ENCODE assay signal across 8 mouse cellular contexts in genomic region chr7:127471646-127472010, GRCm38 (mm10). TPM values are rescaled to one million over a fixed set of nuclear protein-coding genes. Genes with fewer than 3 reads are reported as not detected.
DNase-seq lines count a peak whose midpoint lies in the region; ATAC-seq and TF ChIP-seq lines count a peak whose summit lies in the region.

No protein-coding gene starts in this region.

- H3K4me1 ChIP-seq in heart, embryonic 11.5 days (ENCODE audit: control insufficient read depth, insufficient read depth, low read length), result peaks cover 5% of the 10 kb centered on the region
- peaks cover 3% of the 10 kb centered on the region; the same call in 1 of the 2 replicates for H3K4me1 ChIP-seq in brown adipose tissue, adult 24 weeks (ENCODE audit: control insufficient read depth, insufficient read depth, insufficient read length, low read length)
- peaks cover 13% of the 10 kb centered on the region for H3K4me1 ChIP-seq in heart, postnatal 0 days (ENCODE audit: control insufficient read depth, insufficient read depth)
- H3K4me1 ChIP-seq in liver, embryonic 16.5 days (ENCODE audit: control insufficient read depth, low read depth, low read length), result peaks cover 18% of the 10 kb centered on the region
- peaks cover 7% of the 10 kb centered on the region; the same call in 1 of the 2 replicates for H3K4me1 ChIP-seq in spleen, adult 2 months (ENCODE audit: control insufficient read depth, insufficient read depth, insufficient read length)

- H3K36me3 ChIP-seq in heart, embryonic 11.5 days (ENCODE audit: control insufficient read depth, insufficient read depth, low read length), result peaks cover 31% of the 10 kb centered on the region
- H3K36me3 ChIP-seq in heart, postnatal 0 days (replicated peaks; ENCODE audit: control insufficient read depth, insufficient read depth, low read length), result peaks cover 42% of the 10 kb centered on the region
- H3K36me3 ChIP-seq in liver, embryonic 16.5 days (ENCODE audit: control insufficient read depth, insufficient read depth), result peaks cover 41% of the 10 kb centered on the region
- peaks cover 32% of the 10 kb centered on the region for H3K36me3 ChIP-seq in spleen, adult 2 months (ENCODE audit: control insufficient read depth, insufficient read depth, low read length)

- no peak for DNase-seq in heart, postnatal 10 days
- DNase-seq in CD4-positive helper T cell, adult 2 months (ENCODE audit: low read depth, low spot score), result peak; percentile 58
- DNase-seq in heart, postnatal 0 days (ENCODE audit: low spot score), result peak; percentile 15
- peak in 1 of 2 experiments; percentile 51 for DNase-seq in spleen, adult 2 months (ENCODE audit: low read depth in 1 of 2, low spot score in 2 of 2)
- no peak for DNase-seq in adipocyte (ENCODE audit: low spot score)

- peak; percentile 22 for ATAC-seq in heart, embryonic 11.5 days (replicated peaks; ENCODE audit: insufficient number of reproducible peaks, low FRiP score, low TSS enrichment)
- peak; percentile 36 for ATAC-seq in heart, postnatal 0 days (ENCODE audit: insufficient read depth, low read depth)
- peak; percentile 22 for ATAC-seq in liver, embryonic 16.5 days (ENCODE audit: low read depth)

- peak overlapping the region; percentile 88 for H3K4me3 ChIP-seq in heart, embryonic 11.5 days (ENCODE audit: low read depth, low read length)
- H3K4me3 ChIP-seq in brown adipose tissue, adult 24 weeks (ENCODE audit: insufficient read depth, low read depth, low read length), result peak overlapping the region; percentile 88
- H3K4me3 ChIP-seq in heart, postnatal 0 days (ENCODE audit: low read depth, low read length), result peak overlapping the region; percentile 68
- H3K4me3 ChIP-seq in liver, embryonic 16.5 days (ENCODE audit: low read depth, low read length), result peak overlapping the region; percentile 88
- H3K4me3 ChIP-seq in spleen, adult 2 months (ENCODE audit: extremely low read depth, insufficient read depth, insufficient read length), result peak overlapping the region; percentile 88

- intact Hi-C loops in heart, postnatal 10 days (cut with DNase I), result loop anchor here (2.0 to 5.0 kb wide), 2 partner anchors 23 to 64 kb away; partner anchors contain the start of genes Zfp689 and Zfp764

- under 1% methylated on average over 24 of the region's 25 CpGs for WGBS in heart, embryonic 11.5 days (ENCODE audit: insufficient replicate concordance)
- 1% methylated on average over 19 of the region's 25 CpGs for WGBS in heart, postnatal 0 days
- under 1% methylated on average over 24 of the region's 25 CpGs for WGBS in liver, embryonic 16.5 days (ENCODE audit: insufficient replicate concordance)
- under 1% methylated on average over 24 of the region's 25 CpGs for WGBS in spleen, adult 2 months

- TF ChIP-seq POLR2A in spleen, adult 2 months (IDR thresholded peaks at IDR 0.05; ENCODE audit: low read depth, low read length), result no peak

- TF ChIP-seq CTCF in heart, postnatal 0 days (IDR thresholded peaks at IDR 0.05; ENCODE audit: low read depth), result no peak
- TF ChIP-seq CTCF in spleen, adult 2 months (IDR thresholded peaks at IDR 0.05; ENCODE audit: extremely low read depth, insufficient read depth, insufficient read length, insufficient replicate concordance), result no peak

- H3K27ac ChIP-seq in heart, embryonic 11.5 days (ENCODE audit: low read depth, low read length), result peak overlapping the region; percentile 97
- peak overlapping the region; percentile 90 for H3K27ac ChIP-seq in brown adipose tissue, adult 24 weeks (replicated peaks; ENCODE audit: low read depth, low read length)
- H3K27ac ChIP-seq in heart, postnatal 0 days (ENCODE audit: low read depth), result peak overlapping the region; percentile 95
- peak overlapping the region; percentile 97 for H3K27ac ChIP-seq in liver, embryonic 16.5 days (ENCODE audit: low read length)
- peak overlapping the region; percentile 90 for H3K27ac ChIP-seq in spleen, adult 2 months (ENCODE audit: insufficient read depth, low read length)

- no peaks in the 10 kb centered on the region for H3K9me3 ChIP-seq in heart, embryonic 11.5 days (replicated peaks; ENCODE audit: control insufficient read depth, low read length)
- H3K9me3 ChIP-seq in heart, postnatal 0 days (replicated peaks; ENCODE audit: control insufficient read depth, low read length), result no peaks in the 10 kb centered on the region
- H3K9me3 ChIP-seq in liver, embryonic 16.5 days (replicated peaks; ENCODE audit: control insufficient read depth, low read length), result no peaks in the 10 kb centered on the region

- no peak for TF ChIP-seq EP300 in heart, postnatal 0 days (IDR thresholded peaks at IDR 0.05; ENCODE audit: low read depth)

- no peaks in the 10 kb centered on the region for H3K27me3 ChIP-seq in heart, embryonic 11.5 days (ENCODE audit: control insufficient read depth, insufficient read depth, low read length)
- H3K27me3 ChIP-seq in heart, postnatal 0 days (ENCODE audit: control insufficient read depth, insufficient read depth, low read length), result no peaks in the 10 kb centered on the region
- H3K27me3 ChIP-seq in liver, embryonic 16.5 days (ENCODE audit: control insufficient read depth, insufficient read depth, low read depth, low read length), result no peaks in the 10 kb centered on the region
- H3K27me3 ChIP-seq in spleen, adult 2 months (ENCODE audit: control insufficient read depth, insufficient read depth, low read length), result no peaks in the 10 kb centered on the region

- peak overlapping the region; percentile 91 for H3K4me2 ChIP-seq in heart, embryonic 11.5 days
- H3K4me2 ChIP-seq in heart, postnatal 0 days (ENCODE audit: low read depth, low read length), result peak overlapping the region; percentile 97
- peak overlapping the region; percentile 89 for H3K4me2 ChIP-seq in liver, embryonic 16.5 days (ENCODE audit: low read depth, low read length)

- peak overlapping the region; percentile 93 for H3K9ac ChIP-seq in heart, embryonic 11.5 days (ENCODE audit: low read depth, low read length)
- H3K9ac ChIP-seq in heart, postnatal 0 days (replicated peaks; ENCODE audit: low read depth, low read length), result peak overlapping the region; percentile 95
- peak overlapping the region; percentile 92 for H3K9ac ChIP-seq in liver, embryonic 16.5 days (ENCODE audit: low read depth, low read length)

RNA-seq across cellular contexts. Expression of gene Fbrs, which starts 7.4 kb away (rescaled TPM):
- 9.9 and 11.1 TPM in 2 replicates for polyA plus RNA-seq in heart, embryonic 11.5 days (2014; fragmentation: Nextera tagmentation; extraction: Ambion mirVana)
- total RNA-seq in heart, postnatal 10 days (2021), result 10 to 100 TPM; 41.6 to 42.1 TPM
- 16.5 and 18.2 TPM in 2 replicates for polyA plus RNA-seq in brown adipose tissue, adult 24 weeks (2012; ENCODE audit: insufficient read depth, insufficient read length, missing spikeins)
- total RNA-seq in heart, postnatal 0 days (2014; rRNA removed; ENCODE audit: low replicate concordance), result 19.1 and 31.1 TPM in 2 replicates
- 5.4 and 5.9 TPM in 2 replicates for polyA plus RNA-seq in heart, postnatal 0 days (2015; fragmentation: Nextera tagmentation; extraction: Ambion mirVana)
- 4.0 and 4.9 TPM in 2 replicates for polyA plus RNA-seq in liver, embryonic 16.5 days (2015; fragmentation: Nextera tagmentation; extraction: Ambion mirVana)
- polyA plus RNA-seq in spleen, adult 2 months (2012; rRNA removed), result 56.1 and 61.0 TPM in 2 replicates

RNA-seq across cellular contexts. Expression of gene Prr14, which starts 12.2 kb away (rescaled TPM):
- polyA plus RNA-seq in heart, embryonic 11.5 days (2014; fragmentation: Nextera tagmentation; extraction: Ambion mirVana), result 39.7 and 41.1 TPM in 2 replicates
- total RNA-seq in heart, postnatal 10 days (2021), result 10 to 100 TPM; 27.1 to 27.4 TPM
- polyA plus RNA-seq in brown adipose tissue, adult 24 weeks (2012; ENCODE audit: insufficient read depth, insufficient read length, missing spikeins), result 26.0 and 27.1 TPM in 2 replicates
- 33.7 and 35.4 TPM in 2 replicates for total RNA-seq in heart, postnatal 0 days (2014; rRNA removed; ENCODE audit: low replicate concordance)
- 22.3 and 24.7 TPM in 2 replicates for polyA plus RNA-seq in heart, postnatal 0 days (2015; fragmentation: Nextera tagmentation; extraction: Ambion mirVana)
- 18.6 and 22.8 TPM in 2 replicates for polyA plus RNA-seq in liver, embryonic 16.5 days (2015; fragmentation: Nextera tagmentation; extraction: Ambion mirVana)
- 76.5 and 84.4 TPM in 2 replicates for polyA plus RNA-seq in spleen, adult 2 months (2012; rRNA removed)

RNA-seq across cellular contexts. Expression of gene Zfp689, which starts 22.7 kb away (rescaled TPM):
- polyA plus RNA-seq in heart, embryonic 11.5 days (2014; fragmentation: Nextera tagmentation; extraction: Ambion mirVana), result 5.3 and 5.8 TPM in 2 replicates
- total RNA-seq in heart, postnatal 10 days (2021), result 1 to 10 TPM; 2.7 to 3.0 TPM
- 0.40 and 1.3 TPM in 2 replicates for polyA plus RNA-seq in brown adipose tissue, adult 24 weeks (2012; ENCODE audit: insufficient read depth, insufficient read length, missing spikeins)
- 1.9 and 3.0 TPM in 2 replicates for total RNA-seq in heart, postnatal 0 days (2014; rRNA removed; ENCODE audit: low replicate concordance)
- 2.4 and 2.6 TPM in 2 replicates for polyA plus RNA-seq in heart, postnatal 0 days (2015; fragmentation: Nextera tagmentation; extraction: Ambion mirVana)
- polyA plus RNA-seq in liver, embryonic 16.5 days (2015; fragmentation: Nextera tagmentation; extraction: Ambion mirVana), result 2.2 and 2.9 TPM in 2 replicates
- 4.1 and 6.2 TPM in 2 replicates for polyA plus RNA-seq in spleen, adult 2 months (2012; rRNA removed)

RNA-seq across cellular contexts. Expression of gene Srcap, which starts 40.2 kb away (rescaled TPM):
- polyA plus RNA-seq in heart, embryonic 11.5 days (2014; fragmentation: Nextera tagmentation; extraction: Ambion mirVana), result 36.8 and 46.6 TPM in 2 replicates
- total RNA-seq in heart, postnatal 10 days (2021), result 10 to 100 TPM; 67.8 to 74.8 TPM
- polyA plus RNA-seq in brown adipose tissue, adult 24 weeks (2012; ENCODE audit: insufficient read depth, insufficient read length, missing spikeins), result 21.6 and 24.7 TPM in 2 replicates
- 21.8 and 29.3 TPM in 2 replicates for total RNA-seq in heart, postnatal 0 days (2014; rRNA removed; ENCODE audit: low replicate concordance)
- polyA plus RNA-seq in heart, postnatal 0 days (2015; fragmentation: Nextera tagmentation; extraction: Ambion mirVana), result 15.0 and 16.1 TPM in 2 replicates
- polyA plus RNA-seq in liver, embryonic 16.5 days (2015; fragmentation: Nextera tagmentation; extraction: Ambion mirVana), result 12.2 and 13.6 TPM in 2 replicates
- 37.7 and 38.5 TPM in 2 replicates for polyA plus RNA-seq in spleen, adult 2 months (2012; rRNA removed)

RNA-seq across cellular contexts. Expression of gene Gm42715, which starts 47.8 kb away (rescaled TPM):
- 9.8 and 12.6 TPM in 2 replicates for polyA plus RNA-seq in heart, embryonic 11.5 days (2014; fragmentation: Nextera tagmentation; extraction: Ambion mirVana)
- 10 to 100 TPM; 14.1 to 14.3 TPM for total RNA-seq in heart, postnatal 10 days (2021)
- polyA plus RNA-seq in brown adipose tissue, adult 24 weeks (2012; ENCODE audit: insufficient read depth, insufficient read length, missing spikeins), result 0.28 and 3.4 TPM in 2 replicates
- total RNA-seq in heart, postnatal 0 days (2014; rRNA removed; ENCODE audit: low replicate concordance), result 12.5 and 17.4 TPM in 2 replicates
- 4.8 and 5.0 TPM in 2 replicates for polyA plus RNA-seq in heart, postnatal 0 days (2015; fragmentation: Nextera tagmentation; extraction: Ambion mirVana)
- polyA plus RNA-seq in liver, embryonic 16.5 days (2015; fragmentation: Nextera tagmentation; extraction: Ambion mirVana), result 5.1 and 5.5 TPM in 2 replicates
- 12.0 and 14.6 TPM in 2 replicates for polyA plus RNA-seq in spleen, adult 2 months (2012; rRNA removed)

Comparison
In these comparisons a context has a peak if more than half of its experiments do, and no peak if none do; other contexts are left out.
1. DNase-seq: peak in CD4-positive helper T cell, adult 2 months (single experiment) and heart, postnatal 0 days (single experiment); none in heart, postnatal 10 days (0 of 2) and adipocyte (single experiment).
2. Peak in every context shown above with its lines, with median percentiles within 50 percentile points of each other: ATAC-seq, H3K27ac ChIP-seq, H3K4me2 ChIP-seq, H3K4me3 ChIP-seq and H3K9ac ChIP-seq.